Mouse (Mus musculus) erythroid progenitor cell, adult 5-6 weeks (primary cell): ENCODE measurements around the gene Arfip1. TPM values are rescaled to one million over a fixed set of nuclear protein-coding genes. Genes with fewer than 3 reads are reported as not detected.
A peak's percentile ranks its signal among the peaks of the same experiment; 100 is the strongest.

Experiments used
- ATAC-seq: replicated peaks from 2 replicates; pipeline ENCODE4 v1.8.0; 2016; ENCODE audit warnings: moderate number of reproducible peaks, mild to moderate bottlenecking, moderate TSS enrichment, inconsistent platforms; ENCODE audit not compliant: poor library complexity, low FRiP score, severe bottlenecking
- total RNA-seq, 2 experiments: library from RNA; stranded (forward) in 1 of 2; stranded (reverse) in 1 of 2; fragments of 150-400 nt in 1 of 2; fragments of 186-747, 209-891 nt in 1 of 2; gene quantifications; 2 replicates each; pipeline versions ENCODE4 v1.2.3 to v1.2.4; 2015 to 2017; ENCODE audit warnings: low replicate concordance in 2 of 2

The Arfip1 gene
- total RNA-seq, 2 experiments from 2014 or later, result 3.4 to 4.2 TPM

DNA sequence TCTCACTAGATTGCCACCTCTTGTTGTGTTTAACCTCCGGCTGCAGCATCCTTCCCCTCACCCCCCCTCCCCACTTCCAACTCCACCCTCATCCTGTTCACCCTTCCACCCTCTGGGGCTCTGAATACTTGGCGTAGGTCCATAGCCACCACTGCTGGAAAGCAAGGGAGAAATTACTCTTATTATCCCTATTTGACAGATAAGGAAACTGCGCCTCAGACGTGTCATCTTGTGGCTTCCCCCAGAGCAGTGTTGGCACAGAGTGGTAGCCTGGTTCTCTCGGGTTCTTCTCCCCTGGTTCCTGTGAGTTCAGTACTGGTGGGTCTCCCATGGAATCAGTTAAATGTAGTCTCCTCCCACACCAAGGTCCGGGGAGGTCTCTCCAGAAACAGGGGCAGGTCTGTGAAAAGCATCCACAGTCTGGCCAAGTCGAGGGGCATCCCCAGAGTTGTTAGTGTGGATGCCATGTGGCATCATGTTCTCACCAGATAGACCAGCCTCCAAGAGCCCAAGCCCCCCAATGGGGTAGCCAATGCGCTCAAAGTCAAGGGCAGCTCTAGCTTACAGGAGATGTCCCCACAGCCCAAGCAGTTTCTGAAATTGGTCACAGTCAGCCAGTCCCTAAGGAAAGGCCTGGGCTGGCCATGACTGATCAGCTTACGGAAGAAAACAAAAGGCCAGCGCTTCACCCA lies 114.9 kb downstream of the Arfip1 start:
- ATAC-seq, result no peak

DNA sequence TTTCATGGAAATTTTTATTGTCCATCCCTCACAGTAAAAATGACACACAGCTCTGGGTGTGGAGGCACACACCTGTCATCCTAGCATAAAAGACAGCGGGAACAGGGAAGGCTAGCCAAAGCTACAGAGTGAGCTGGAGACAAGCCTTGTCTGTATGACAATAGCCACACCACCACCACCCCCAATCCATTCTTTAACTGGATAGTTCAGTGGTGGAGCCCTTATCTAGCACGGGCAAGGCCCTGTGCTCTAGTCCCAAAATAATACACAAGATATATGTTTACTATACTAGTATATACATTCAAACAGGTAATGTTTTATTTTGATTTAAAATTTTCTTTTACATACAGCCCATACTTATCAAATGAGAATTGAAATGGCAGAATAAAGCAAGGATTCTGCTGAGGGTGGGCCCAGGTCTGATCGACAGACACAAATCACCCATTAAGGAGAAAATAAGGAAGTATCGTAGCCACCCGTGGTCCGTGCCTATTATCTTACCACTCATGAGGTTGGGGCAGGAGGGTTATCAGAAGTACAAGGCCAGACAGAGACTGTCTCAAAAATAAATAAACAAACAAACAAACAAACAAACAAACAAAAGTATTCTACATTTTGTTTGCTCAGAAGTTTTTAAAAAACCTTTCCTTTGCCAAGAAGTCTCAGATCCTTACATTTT lies 116.5 kb downstream of the Arfip1 start:
- ATAC-seq, result no peak

DNA sequence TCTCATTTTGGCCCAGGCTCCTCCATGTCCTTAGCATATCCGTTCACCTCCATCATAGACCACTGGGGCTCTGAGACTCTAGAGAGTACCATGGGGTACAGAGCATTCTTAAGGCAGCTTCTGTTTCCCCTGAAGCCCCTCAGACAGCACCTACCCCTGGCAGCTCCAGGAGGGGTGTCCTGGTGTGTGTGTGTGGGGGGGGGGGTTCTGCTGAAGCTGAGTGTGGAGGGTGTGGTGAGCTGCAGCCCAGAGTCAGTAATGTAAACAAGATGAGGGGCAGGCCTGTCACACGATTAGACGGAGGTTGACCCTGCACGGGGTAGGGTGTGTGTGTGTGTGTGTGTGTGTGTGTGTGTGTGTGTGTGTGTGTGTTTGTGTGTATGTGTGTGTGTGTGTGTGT lies 120.7 kb downstream of the Arfip1 start:
- peak; percentile 27 for ATAC-seq

DNA sequence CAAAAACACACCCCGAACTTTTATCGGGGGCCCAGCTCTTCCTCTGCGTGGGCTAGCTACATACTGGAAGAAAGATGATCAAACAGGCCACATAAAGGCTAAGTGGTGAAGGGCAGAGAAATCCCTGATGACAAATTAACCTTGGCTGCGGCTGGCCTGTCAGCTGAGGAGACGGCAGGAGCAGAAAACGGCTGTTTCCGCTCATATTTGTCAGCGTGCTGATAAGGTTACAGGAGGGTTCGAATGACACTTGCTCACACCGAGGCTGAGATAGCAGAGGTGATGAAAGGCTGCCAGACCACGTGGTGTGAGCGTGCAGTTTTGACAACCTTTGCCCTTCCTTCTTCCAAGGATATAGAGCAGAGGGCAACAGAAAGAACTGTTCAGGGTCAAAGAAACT lies 121.5 kb downstream of the Arfip1 start:
- peak; percentile 90 for ATAC-seq

DNA sequence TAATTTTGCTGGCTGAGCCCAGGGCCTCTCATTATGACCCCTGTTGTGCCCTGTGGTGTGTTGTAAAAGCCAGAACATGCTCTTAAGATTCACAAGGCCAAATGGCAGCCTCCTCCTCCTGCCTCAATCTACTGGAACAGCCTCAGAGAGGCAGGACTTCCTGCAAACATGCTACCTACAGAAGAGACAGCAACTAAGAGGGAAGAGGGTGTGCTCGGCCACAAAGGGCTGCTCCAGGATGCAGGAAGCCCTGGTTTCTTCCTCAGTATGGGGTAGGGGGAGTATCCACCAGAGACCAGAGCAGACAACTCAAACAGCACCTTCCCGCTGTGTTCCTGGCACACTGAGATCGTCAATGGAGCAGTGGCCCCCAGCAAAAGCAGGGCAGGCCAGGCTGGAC lies 121.9 kb downstream of the Arfip1 start:
- no peak for ATAC-seq

DNA sequence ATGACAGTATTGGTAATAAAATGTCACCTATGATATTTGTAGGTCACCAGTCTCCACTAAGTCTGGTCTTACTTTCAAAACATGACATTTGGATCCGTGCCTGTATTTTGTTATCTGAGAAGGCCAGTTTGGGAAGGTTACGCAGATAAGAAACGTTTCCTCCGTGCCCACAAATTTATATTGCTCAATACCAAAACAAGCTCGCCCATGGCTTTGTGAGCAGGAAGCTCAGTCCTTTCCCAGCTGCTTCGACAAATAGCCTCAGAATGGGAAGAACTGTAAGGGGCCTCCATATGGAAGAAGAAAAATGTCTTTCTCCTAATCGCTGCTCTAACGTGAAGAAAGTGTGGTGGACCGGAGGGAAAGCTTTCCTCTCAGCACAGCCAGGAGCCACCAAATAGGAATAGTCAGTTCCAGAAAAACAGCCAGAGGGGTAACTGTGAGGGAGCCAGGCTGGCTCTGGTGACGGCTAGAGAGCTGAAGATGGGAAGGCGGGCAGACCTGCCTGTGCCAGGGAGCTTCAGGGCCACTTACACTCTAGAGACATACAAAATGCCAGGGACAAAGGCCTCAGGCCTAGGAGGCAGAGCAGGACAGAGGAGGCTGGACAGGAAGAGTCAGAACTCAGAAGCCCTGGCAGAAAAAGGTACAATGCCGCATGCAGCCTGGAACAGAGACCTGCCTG lies 126.5 kb downstream of the Arfip1 start:
- peak; percentile 85 for ATAC-seq

DNA sequence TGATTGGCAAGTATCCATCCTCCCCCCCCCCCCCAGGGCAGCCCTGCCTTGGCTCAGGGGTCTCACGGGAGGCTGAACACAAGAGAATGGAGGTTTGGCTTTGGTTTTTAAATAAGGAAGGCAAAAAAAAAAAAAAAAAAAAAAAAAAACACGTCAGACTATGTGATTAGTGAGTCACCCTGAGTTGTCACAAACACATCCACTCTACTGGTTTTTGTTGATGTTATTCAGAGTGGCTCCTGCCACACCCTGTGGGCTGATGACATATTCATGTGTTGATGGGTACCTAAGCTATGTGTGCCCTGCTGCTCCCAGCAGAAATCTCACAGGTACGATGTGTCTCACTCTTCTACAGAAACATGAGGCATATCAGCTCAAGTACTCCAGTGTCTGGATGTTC lies 131.8 kb downstream of the Arfip1 start:
- ATAC-seq, result no peak

DNA sequence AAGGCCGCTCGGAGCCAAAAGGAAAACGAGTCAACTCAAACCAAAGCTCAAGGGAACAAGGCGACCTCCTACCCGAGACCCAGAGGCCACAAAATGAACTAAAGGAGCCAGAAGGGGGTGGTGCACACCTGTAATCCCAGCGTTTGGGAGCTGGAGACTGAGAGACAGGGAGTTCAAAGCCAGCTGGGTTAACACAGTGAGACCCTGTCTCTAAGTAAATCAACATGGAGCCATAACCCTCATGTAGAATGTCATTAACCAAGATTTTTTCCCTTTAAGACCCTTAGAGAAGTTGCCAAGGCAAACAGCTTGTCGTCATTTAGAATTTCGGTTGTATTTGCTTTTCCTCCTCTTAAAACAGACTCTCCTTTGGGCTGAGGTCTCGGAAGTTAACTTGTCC lies 133.4 kb downstream of the Arfip1 start:
- no peak for ATAC-seq

DNA sequence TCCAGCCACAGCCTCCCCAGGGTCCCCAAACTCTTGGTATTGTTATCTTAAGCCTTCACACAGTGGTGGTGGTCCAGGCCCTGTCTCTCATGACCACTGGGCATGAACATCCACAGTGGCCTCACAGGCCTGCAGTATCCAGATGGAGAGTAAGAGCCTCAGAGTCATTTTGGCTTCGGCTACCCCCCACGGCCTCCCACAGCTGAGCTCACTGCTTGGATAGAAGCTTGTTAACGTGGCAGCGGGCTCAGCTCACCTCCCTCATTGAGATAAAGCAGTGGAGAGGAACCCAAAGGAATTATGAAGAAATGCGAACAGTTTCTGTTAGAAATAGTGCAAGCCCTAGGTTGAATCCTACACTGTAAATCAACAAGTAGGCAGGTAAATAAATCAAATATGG lies 134.6 kb downstream of the Arfip1 start:
- ATAC-seq, result no peak

Other genes with a start within 250 kb of the Arfip1 start
- gene Fhdc1, start 102.2 kb downstream of the Arfip1 start, total RNA-seq (2015; ENCODE audit: low replicate concordance), result 417 and 527 TPM in 2 replicates
- gene Fhdc1, start 102.2 kb downstream of the Arfip1 start, total RNA-seq (2017; ENCODE audit: low replicate concordance), result 189 and 211 TPM in 2 replicates
- gene Tigd4, start 10.9 kb upstream of the Arfip1 start, total RNA-seq (2015; ENCODE audit: low replicate concordance), result not detected in 2 replicates
- gene Tigd4, start 10.9 kb upstream of the Arfip1 start, total RNA-seq (2017; ENCODE audit: low replicate concordance), result not detected in 2 replicates
- 9.2 and 13.7 TPM in 2 replicates for gene Tmem154, start 83.6 kb upstream of the Arfip1 start, total RNA-seq (2015; ENCODE audit: low replicate concordance)
- 2.3 and 4.4 TPM in 2 replicates for gene Tmem154, start 83.6 kb upstream of the Arfip1 start, total RNA-seq (2017; ENCODE audit: low replicate concordance)
- 9.6 and 14.1 TPM in 2 replicates for gene Fbxw7, start 232.6 kb upstream of the Arfip1 start, total RNA-seq (2015; ENCODE audit: low replicate concordance)
- 18.0 and 22.5 TPM in 2 replicates for gene Fbxw7, start 232.6 kb upstream of the Arfip1 start, total RNA-seq (2017; ENCODE audit: low replicate concordance)